Mouse (Mus musculus) embryonic facial prominence, embryonic 11.5 days (tissue): ENCODE measurements around the gene Gfer. TPM values are rescaled to one million over a fixed set of nuclear protein-coding genes. Genes with fewer than 3 reads are reported as not detected.

ENCODE experiments used
- ATAC-seq: fragments of 200-750 bp; cut with Nextera tagmentation; replicated peaks from 2 replicates; pipeline ENCODE4 v1.8.0; 2017; ENCODE audit warnings: low read depth; ENCODE audit not compliant: insufficient number of reproducible peaks, low FRiP score, low TSS enrichment
- DNase-seq: peaks from one replicate; pipeline ENCODE4 v3.0.0-alpha.2; 2015; ENCODE audit warnings: low spot score
- H3K27ac ChIP-seq: fragments of 300-500 bp; sonication (generic); replicated peaks from 2 replicates; pipeline ENCODE4 v1.5.1; 2014; ENCODE audit warnings: mild to moderate bottlenecking, low read depth, low read length, control low read depth
- H3K27me3 ChIP-seq: fragments of 300-500 bp; sonication (generic); 2 replicates; pipeline ENCODE4 v1.6.1; 2014; ENCODE audit warnings: mild to moderate bottlenecking, low read length, moderate library complexity, mixed read lengths; ENCODE audit not compliant: control insufficient read depth, insufficient read depth
- H3K36me3 ChIP-seq: fragments of 300-500 bp; sonication (generic); replicated peaks from 2 replicates; pipeline ENCODE4 v1.6.1; 2014; ENCODE audit warnings: low read depth, mild to moderate bottlenecking, low read length, moderate library complexity, mixed read lengths; ENCODE audit not compliant: control insufficient read depth, insufficient read depth
- H3K4me1 ChIP-seq: fragments of 300-500 bp; sonication (generic); 2 replicates; pipeline ENCODE4 v1.6.1; 2014; ENCODE audit warnings: low read length, mixed read lengths; ENCODE audit not compliant: control insufficient read depth, insufficient read depth
- H3K4me2 ChIP-seq: fragments of 300-500 bp; sonication (generic); 2 replicates; pipeline ENCODE4 v1.6.1; 2014; ENCODE audit warnings: low read depth, mild to moderate bottlenecking, control low read depth, low read length, moderate library complexity
- H3K4me3 ChIP-seq: fragments of 300-500 bp; sonication (generic); 2 replicates; pipeline ENCODE4 v1.5.1; 2014; ENCODE audit warnings: low read depth, low read length, control low read depth
- H3K9ac ChIP-seq: fragments of 300-500 bp; sonication (generic); replicated peaks from 2 replicates; pipeline ENCODE4 v1.6.1; 2014; ENCODE audit warnings: mild to moderate bottlenecking, control low read depth, low read length
- H3K9me3 ChIP-seq: fragments of 300-500 bp; sonication (generic); replicated peaks from 2 replicates; pipeline ENCODE4 v1.6.1; 2016; ENCODE audit warnings: mild to moderate bottlenecking, low read length, inconsistent platforms, mixed read lengths; ENCODE audit not compliant: control insufficient read depth
- WGBS: fragments of 180-500 bp; shearing (Covaris S2); extraction: QIAGEN DNeasy Blood & Tissue Kit; methylation state at CpG from one replicate; pipeline ENCODE4 v1.1.7; 2014; 5-methylcytosine and 5-hydroxymethylcytosine counted together
- polyA plus RNA-seq: library from polyadenylated mRNA; unstranded; fragments of >200 nt; fragmentation: Nextera tagmentation; extraction: Ambion mirVana; gene quantifications from 2 replicates; pipeline ENCODE4 v1.2.1, GENCODE M21; 2014

Gene Gfer
- polyA plus RNA-seq, 1 experiment from 2014 or later: 52.4 TPM

GRCm38 (mm10) chr17:24736330-24737051 is 40.5 kb upstream of the Gfer start, which contains the start of gene Msrb1:
Msrb1 (plus strand) TSS chr17:24736642.
- no peaks in the 10 kb centered on the region for H3K36me3 ChIP-seq
- peak within 1 kb of the TSS; percentile 64 for H3K9ac ChIP-seq
- peak within 1 kb of the TSS; percentile 73 for H3K4me2 ChIP-seq
- H3K27ac ChIP-seq: no peak within 1 kb of the TSS; the same call in 1 of the 2 replicates
- no peaks in the 10 kb centered on the region for H3K27me3 ChIP-seq
- no peaks in the 10 kb centered on the region for H3K9me3 ChIP-seq
- peak within 1 kb of the TSS; percentile 59 for H3K4me3 ChIP-seq
- WGBS: 1% methylated on average over 29 of the region's 29 CpGs
- ATAC-seq (peak; percentile 93), DNase-seq (peak; percentile 99)
- no peaks in the 10 kb centered on the region for H3K4me1 ChIP-seq

- no peak overlapping the region for H3K9ac ChIP-seq
- H3K36me3 ChIP-seq: no peaks in the 10 kb centered on the region
- ATAC-seq (no peak), DNase-seq (no peak)
- no peaks in the 10 kb centered on the region for H3K4me1 ChIP-seq
- H3K9me3 ChIP-seq: no peaks in the 10 kb centered on the region
- H3K27ac ChIP-seq: no peak overlapping the region
- no peaks in the 10 kb centered on the region for H3K27me3 ChIP-seq
- WGBS: 84% methylated on average over 7 of the region's 7 CpGs
- H3K4me2 ChIP-seq: no peak overlapping the region
- no peak overlapping the region for H3K4me3 ChIP-seq
These were observed 39.5 kb upstream of the Gfer start for GRCm38 (mm10) chr17:24735446-24735845.

- Histone ChIP-seq H3K27me3 (no peaks in the 10 kb centered on the region), H3K36me3 (no peaks in the 10 kb centered on the region), H3K4me3 (no peak overlapping the region), H3K9me3 (no peaks in the 10 kb centered on the region), H3K4me1 (no peaks in the 10 kb centered on the region), H3K4me2 (no peak overlapping the region), H3K27ac (no peak overlapping the region), H3K9ac (no peak overlapping the region)
- 77% methylated on average over 1 of the region's 1 CpGs for WGBS
- DNase-seq (no peak), ATAC-seq (no peak)
These were observed 38.6 kb upstream of the Gfer start for GRCm38 (mm10) chr17:24734513-24734912.

GRCm38 (mm10) chr17:24733434-24734050 is 37.6 kb upstream of the Gfer start:
- Histone ChIP-seq H3K36me3 (no peaks in the 10 kb centered on the region), H3K27ac (no peak overlapping the region), H3K4me2 (no peak overlapping the region), H3K9ac (no peak overlapping the region), H3K27me3 (no peaks in the 10 kb centered on the region), H3K4me1 (no peaks in the 10 kb centered on the region), H3K4me3 (no peak overlapping the region), H3K9me3 (no peaks in the 10 kb centered on the region)
- ATAC-seq (no peak), DNase-seq (no peak)
- WGBS: 92% methylated on average over 21 of the region's 21 CpGs

GRCm38 (mm10) chr17:24732233-24732935 is 36.4 kb upstream of the Gfer start:
- Histone ChIP-seq H3K27ac (no peak overlapping the region), H3K4me3 (no peak overlapping the region), H3K4me1 (no peaks in the 10 kb centered on the region), H3K9ac (no peak overlapping the region), H3K36me3 (no peaks in the 10 kb centered on the region), H3K27me3 (no peaks in the 10 kb centered on the region), H3K4me2 (no peak overlapping the region), H3K9me3 (no peaks in the 10 kb centered on the region)
- DNase-seq (no peak), ATAC-seq (no peak)
- 84% methylated on average over 12 of the region's 12 CpGs for WGBS

GRCm38 (mm10) chr17:24730787-24731186 is 34.8 kb upstream of the Gfer start:
- no peak overlapping the region for H3K4me2 ChIP-seq
- H3K4me3 ChIP-seq: no peak overlapping the region
- ATAC-seq (no peak), DNase-seq (no peak)
- H3K27me3 ChIP-seq: no peaks in the 10 kb centered on the region
- H3K9ac ChIP-seq: no peak overlapping the region
- H3K36me3 ChIP-seq: no peaks in the 10 kb centered on the region
- H3K27ac ChIP-seq: no peak overlapping the region
- H3K9me3 ChIP-seq: no peaks in the 10 kb centered on the region
- no peaks in the 10 kb centered on the region for H3K4me1 ChIP-seq
- 81% methylated on average over 14 of the region's 14 CpGs for WGBS

- no peaks in the 10 kb centered on the region for H3K9me3 ChIP-seq
- no peak overlapping the region for H3K4me3 ChIP-seq
- no peak overlapping the region for H3K9ac ChIP-seq
- H3K4me1 ChIP-seq: no peaks in the 10 kb centered on the region
- DNase-seq (no peak), ATAC-seq (no peak)
- WGBS: 82% methylated on average over 6 of the region's 6 CpGs
- H3K27me3 ChIP-seq: no peaks in the 10 kb centered on the region
- no peak overlapping the region for H3K27ac ChIP-seq
- no peaks in the 10 kb centered on the region for H3K36me3 ChIP-seq
- H3K4me2 ChIP-seq: no peak overlapping the region
These were observed 33.1 kb upstream of the Gfer start for GRCm38 (mm10) chr17:24729067-24729466.

GRCm38 (mm10) chr17:24728184-24728583 is 32.2 kb upstream of the Gfer start:
- 68% methylated on average over 17 of the region's 17 CpGs for WGBS
- Histone ChIP-seq H3K4me2 (no peak overlapping the region), H3K36me3 (no peaks in the 10 kb centered on the region), H3K4me1 (no peaks in the 10 kb centered on the region; the same call in 1 of the 2 replicates), H3K27me3 (no peaks in the 10 kb centered on the region), H3K9ac (no peak overlapping the region), H3K4me3 (no peak overlapping the region), H3K27ac (no peak overlapping the region), H3K9me3 (no peaks in the 10 kb centered on the region)
- DNase-seq: no peak
- ATAC-seq: no peak
